Mouse (Mus musculus) cortical plate, adult 2 months (tissue): ENCODE data around the gene Erg28.

Source experiments
- CTCF ChIP-seq: fragments of 200-500 bp; IDR thresholded peaks from 2 replicates; pipeline ENCODE4 v1.5.1; 2011; ENCODE audit warnings: mild to moderate bottlenecking, control low read depth, low read length; ENCODE audit not compliant: insufficient read depth; ENCODE audit errors: extremely low read depth
- POLR2A ChIP-seq: fragments of 200-500 bp; IDR thresholded peaks from 2 replicates; pipeline ENCODE4 v1.6.1; 2011; ENCODE audit warnings: mild to moderate bottlenecking, low read length, control low read depth; ENCODE audit not compliant: insufficient read depth; ENCODE audit errors: extremely low read depth

- TF ChIP-seq CTCF: no peak
- TF ChIP-seq POLR2A: no peak
Measured at GRCm38 (mm10) chr12:85813599-85813998, 10.8 kb downstream of the Erg28 start.
